Mouse (Mus musculus) thymus, adult 18-20 months (tissue): ENCODE measurements at regions not wholly inside any gene's neighbourhood (a gene's known extent, or its start where the extent isn't known, plus 50 kb on each side); places are given as distances from the start of the nearest gene placed in this dataset.

Experiments used
- DNase-seq, 2 experiments: peaks; one replicate each; pipeline ENCODE4 v3.0.0; 2022; ENCODE audit warnings: mixed read lengths in 2 of 2

- DNase-seq, result no peak
Observed at GRCm38 (mm10) chr1:13424524-13424923, 2010.6 kb downstream of the A830018L16Rik start.

- DNase-seq, result no peak
Observed at GRCm38 (mm10) chr1:13425601-13426327, 2011.9 kb downstream of the A830018L16Rik start.

GRCm38 (mm10) chr1:13426328-13427067 is 2012.6 kb downstream of the A830018L16Rik start:
- DNase-seq, result peak; percentile 36 to 48

- DNase-seq, result no peak
Observed at GRCm38 (mm10) chr1:13427068-13427434, 2013.1 kb downstream of the A830018L16Rik start.

GRCm38 (mm10) chr1:13427501-13428207 is 2013.7 kb downstream of the A830018L16Rik start:
- DNase-seq, result no peak

GRCm38 (mm10) chr1:13437747-13438394 is 2024.0 kb downstream of the A830018L16Rik start:
- no peak for DNase-seq

- no peak for DNase-seq
Observed at GRCm38 (mm10) chr1:13442366-13442765, 2028.5 kb downstream of the A830018L16Rik start.

- DNase-seq, result no peak
Observed at GRCm38 (mm10) chr1:13454534-13454933, 2040.6 kb downstream of the A830018L16Rik start.

GRCm38 (mm10) chr1:13455572-13455971 is 2041.7 kb downstream of the A830018L16Rik start:
- no peak for DNase-seq

- DNase-seq, result no peak
Observed at GRCm38 (mm10) chr1:13464311-13464710, 2050.4 kb downstream of the A830018L16Rik start.

GRCm38 (mm10) chr1:13467174-13467573 is 2053.3 kb downstream of the A830018L16Rik start:
- no peak for DNase-seq

- DNase-seq, result no peak
Observed at GRCm38 (mm10) chr1:13467886-13468630, 2054.2 kb downstream of the A830018L16Rik start.

- DNase-seq, result no peak
Observed at GRCm38 (mm10) chr1:13494727-13495404, 2081.0 kb downstream of the A830018L16Rik start.

GRCm38 (mm10) chr1:13496386-13496785 is 2082.5 kb downstream of the A830018L16Rik start:
- DNase-seq, result no peak

- peak; percentile 34 to 45 for DNase-seq
Observed at GRCm38 (mm10) chr1:13500456-13500855, 2086.6 kb downstream of the A830018L16Rik start.

GRCm38 (mm10) chr1:13501938-13502337 is 2088.0 kb downstream of the A830018L16Rik start:
- no peak for DNase-seq

GRCm38 (mm10) chr1:13513761-13514160 is 2099.9 kb downstream of the A830018L16Rik start:
- DNase-seq, result no peak
